Mouse (Mus musculus): ENCODE results near the gene Prc1. TPM values are rescaled to one million over a fixed set of nuclear protein-coding genes. Genes with fewer than 3 reads are reported as not detected.

Gene Prc1
- total and polyA plus RNA-seq, 3 experiments, result 52.5 to 83.0 (median 75.6) TPM

- in situ Hi-C loops (cut with MboI; ENCODE audit: low pct_ligation_motif_present, low pct_unique_long_range_greater_than_20kb, low sequenced_read_pairs), result loop anchor here (5.0 kb wide), 1 partner anchor 37 kb away; no protein-coding TSS in a partner anchor
- H3K4me1 ChIP-seq (ENCODE audit: control insufficient read depth in 1 of 2, insufficient read depth in 2 of 2), result peaks cover 16 to 45% of the 10 kb centered on the region in 2 experiments
- DNase-seq (ENCODE audit: extremely low read depth), result peak; percentile 98
- peaks cover 21 to 35% of the 10 kb centered on the region in 2 experiments for H3K36me3 ChIP-seq (replicated peaks in 1 of 2; ENCODE audit: control insufficient read depth in 1 of 2, insufficient read depth in 1 of 2, low read length in 1 of 2)
- TF ChIP-seq MYC (IDR thresholded peaks at IDR 0.05; ENCODE audit: low read depth, low read length) (0 out of 2 replicates have a peak, but pooled peaks have one; percentile 8), IRF4 (IDR thresholded peaks at IDR 0.05; ENCODE audit: low read depth, low read length) (no peak), USF2 (conservative IDR thresholded peaks at IDR 0.05; ENCODE audit: low read depth, low read length) (no peak), RAD21 (IDR thresholded peaks at IDR 0.05; ENCODE audit: low read depth, low read length) (peak; percentile 17), EP300 (IDR thresholded peaks at IDR 0.05; ENCODE audit: low read length) (no peak), ELF1 (IDR thresholded peaks at IDR 0.05; ENCODE audit: low read depth, low read length) (no peak), NRF1 (IDR thresholded peaks at IDR 0.05; ENCODE audit: low read depth, low read length) (peak; percentile 99), MXI1 (IDR thresholded peaks at IDR 0.05; ENCODE audit: low read depth, low read length) (peak; percentile 65), SMC3 (IDR thresholded peaks at IDR 0.05; ENCODE audit: low read depth, low read length) (peak; percentile 31), ZKSCAN1 (IDR thresholded peaks at IDR 0.05; ENCODE audit: borderline replicate concordance, low read depth, low read length) (no peak), GABPA (IDR thresholded peaks at IDR 0.05; ENCODE audit: insufficient replicate concordance, low read depth, low read length) (no peak), POLR2A (IDR thresholded peaks at IDR 0.05; ENCODE audit: low read depth, low read length) (peak; percentile 79), POLR2AphosphoS2 (IDR thresholded peaks at IDR 0.05; ENCODE audit: low read depth, low read length) (no peak), ZC3H11A (IDR thresholded peaks at IDR 0.05; ENCODE audit: low read depth, low read length) (no peak), NELFE (IDR thresholded peaks at IDR 0.05; ENCODE audit: low read depth, low read length) (peak; percentile 61; the same call in 1 of the 2 replicates), UBTF (IDR thresholded peaks at IDR 0.05; ENCODE audit: low read depth, low read length) (no peak), BHLHE40 (IDR thresholded peaks at IDR 0.05; ENCODE audit: low read depth, low read length) (no peak), USF1 (IDR thresholded peaks at IDR 0.05; ENCODE audit: low read depth, low read length) (no peak), CHD2 (IDR thresholded peaks at IDR 0.05; ENCODE audit: low read length) (no peak), MAX (IDR thresholded peaks at IDR 0.05; ENCODE audit: low read length) (no peak; the same call in 1 of the 2 replicates), RCOR1 (conservative IDR thresholded peaks at IDR 0.05; ENCODE audit: low read depth, low read length) (no peak), ZMIZ1 (IDR thresholded peaks at IDR 0.05; ENCODE audit: low read depth, low read length) (0 out of 2 replicates have a peak, but pooled peaks have one; percentile 50), HCFC1 (IDR thresholded peaks at IDR 0.05; ENCODE audit: low read depth, low read length) (no peak), CTCF (conservative IDR thresholded peaks at IDR 0.05 in 1 of 2, IDR thresholded peaks at IDR 0.05 in 1 of 2; ENCODE audit: low read depth in 2 of 2, low read length in 2 of 2) (peak; percentile 15 to 84; a peak in 2 of 4 replicates), MAZ (IDR thresholded peaks at IDR 0.05; ENCODE audit: low read depth, low read length) (no peak), ETS1 (conservative IDR thresholded peaks at IDR 0.05; ENCODE audit: low read depth, low read length) (no peak), ZNF384 (IDR thresholded peaks at IDR 0.05; ENCODE audit: low read depth, low read length) (no peak), TBP (conservative IDR thresholded peaks at IDR 0.05; ENCODE audit: low read depth, low read length) (0 out of 2 replicates have a peak, but pooled peaks have one; percentile 16), JUN (IDR thresholded peaks at IDR 0.05; ENCODE audit: insufficient read depth, low read depth, low read length) (no peak)
- peak overlapping the region; percentile 88 for H3K4me2 ChIP-seq (ENCODE audit: insufficient read depth, low read depth, poor library complexity, severe bottlenecking)
- H3K79me2 ChIP-seq (replicated peaks; ENCODE audit: control insufficient read depth, extremely low read depth, insufficient read depth, poor library complexity, severe bottlenecking), result no peaks in the 10 kb centered on the region
- peak overlapping the region; percentile 63 to 87 (median 67) for H3K4me3 ChIP-seq (replicated peaks in 1 of 3; ENCODE audit: low read depth in 2 of 3, low read length in 2 of 3, poor library complexity in 1 of 3)
- H3K9me3 ChIP-seq (replicated peaks; ENCODE audit: low read length), result no peaks in the 10 kb centered on the region
- dilution Hi-C loops (cut with MboI; ENCODE audit: extremely low pct_ligation_motif_present, extremely low pct_unique_long_range_greater_than_20kb, low sequenced_read_pairs), result no loop called here
- peak overlapping the region; percentile 67 for H3K9ac ChIP-seq (ENCODE audit: insufficient read depth, low read depth)
- H3K27ac ChIP-seq (ENCODE audit: insufficient read depth, low read depth), result peak overlapping the region; percentile 82
- peaks cover 15% of the 10 kb centered on the region for H3K27me3 ChIP-seq (replicated peaks)
These were observed 45.8 kb downstream of the Prc1 start for GRCm38 (mm10) chr7:80339793-80340628.

Data from CH12.LX (cell line).